Mouse (Mus musculus): ENCODE data around the gene Gimap7. TPM values are rescaled to one million over a fixed set of nuclear protein-coding genes. Genes with fewer than 3 reads are reported as not detected.
A peak's percentile ranks its signal among the peaks of the same experiment; 100 is the strongest.

Gimap7 gene
- polyA plus RNA-seq, 1 experiment from 2014 or later, result not detected

DNA sequence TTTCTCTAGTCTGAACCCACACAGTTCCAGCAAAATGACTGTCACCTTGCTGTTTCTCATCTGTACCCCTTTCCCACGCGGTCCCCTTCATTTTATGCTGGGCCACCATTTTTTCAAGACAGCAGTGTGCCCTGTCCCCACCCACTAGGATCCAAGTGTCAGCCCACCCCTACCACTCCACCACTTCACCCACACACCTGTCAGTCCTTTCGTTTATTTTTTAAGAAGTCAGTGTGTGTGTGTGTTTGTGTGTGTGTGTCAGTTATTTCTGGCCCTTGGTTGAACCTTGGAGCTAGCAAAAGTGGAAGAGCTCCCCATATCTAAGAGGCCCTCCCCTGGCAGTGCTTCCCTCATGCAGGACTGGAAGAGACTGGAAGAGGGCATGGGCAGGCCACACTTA, 50.5 kb downstream of the Gimap7 start:
- 90% methylated on average over 3 of the region's 3 CpGs for WGBS
- H3K27ac ChIP-seq (ENCODE audit: low read depth, low read length), result no peak overlapping the region
- H3K9me3 ChIP-seq (replicated peaks; ENCODE audit: control insufficient read depth, low read length), result no peaks in the 10 kb centered on the region
- no peaks in the 10 kb centered on the region for H3K27me3 ChIP-seq (replicated peaks; ENCODE audit: control insufficient read depth, insufficient read depth, low read length)
- DNase-seq (ENCODE audit: low spot score), result no peak
- no peaks in the 10 kb centered on the region for H3K4me1 ChIP-seq (ENCODE audit: control insufficient read depth, insufficient read depth, low read length)
- ATAC-seq, result no peak
- H3K9ac ChIP-seq (ENCODE audit: low read length), result no peak overlapping the region
- no peaks in the 10 kb centered on the region for H3K36me3 ChIP-seq (ENCODE audit: control insufficient read depth, insufficient read depth, low read length)
- no peak overlapping the region for H3K4me3 ChIP-seq (ENCODE audit: low read depth, low read length)
- no peak overlapping the region for H3K4me2 ChIP-seq (ENCODE audit: low read length)

DNA sequence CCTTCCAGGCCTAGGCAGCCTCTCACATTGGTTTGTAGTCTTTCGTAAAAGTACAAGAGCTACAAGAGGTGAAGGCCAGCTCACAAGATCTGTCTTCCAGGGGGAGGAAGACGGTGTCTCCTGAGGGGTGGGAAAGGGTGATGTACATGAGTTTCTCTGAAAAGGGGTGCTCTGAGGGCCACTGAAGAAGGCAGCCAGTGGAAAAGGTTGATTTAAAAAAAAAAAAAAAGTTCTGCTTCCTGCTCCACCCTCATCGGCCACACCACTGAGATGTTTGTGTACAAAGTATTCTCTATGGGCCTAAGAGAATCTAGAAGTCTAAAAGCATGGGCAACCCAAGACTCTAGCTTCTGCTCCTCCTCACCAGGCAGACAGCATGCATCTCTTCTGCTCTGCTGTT, 52.3 kb downstream of the Gimap7 start, which contains the start of gene Gimap3:
TSS of gene Gimap3 (minus strand) at position 156 of the 400 bp plus-strand sequence.
- Histone ChIP-seq H3K36me3 (ENCODE audit: control insufficient read depth, insufficient read depth, low read length) (no peaks in the 10 kb centered on the region), H3K4me1 (ENCODE audit: control insufficient read depth, insufficient read depth, low read length) (no peaks in the 10 kb centered on the region), H3K4me3 (ENCODE audit: low read depth, low read length) (no peak within 1 kb of the TSS), H3K27me3 (replicated peaks; ENCODE audit: control insufficient read depth, insufficient read depth, low read length) (no peaks in the 10 kb centered on the region), H3K27ac (ENCODE audit: low read depth, low read length) (no peak within 1 kb of the TSS), H3K9me3 (replicated peaks; ENCODE audit: control insufficient read depth, low read length) (no peaks in the 10 kb centered on the region), H3K9ac (ENCODE audit: low read length) (no peak within 1 kb of the TSS), H3K4me2 (ENCODE audit: low read length) (no peak within 1 kb of the TSS)
- WGBS, result 91% methylated on average over 3 of the region's 3 CpGs
- ATAC-seq, result no peak
- DNase-seq (ENCODE audit: low spot score), result no peak

DNA sequence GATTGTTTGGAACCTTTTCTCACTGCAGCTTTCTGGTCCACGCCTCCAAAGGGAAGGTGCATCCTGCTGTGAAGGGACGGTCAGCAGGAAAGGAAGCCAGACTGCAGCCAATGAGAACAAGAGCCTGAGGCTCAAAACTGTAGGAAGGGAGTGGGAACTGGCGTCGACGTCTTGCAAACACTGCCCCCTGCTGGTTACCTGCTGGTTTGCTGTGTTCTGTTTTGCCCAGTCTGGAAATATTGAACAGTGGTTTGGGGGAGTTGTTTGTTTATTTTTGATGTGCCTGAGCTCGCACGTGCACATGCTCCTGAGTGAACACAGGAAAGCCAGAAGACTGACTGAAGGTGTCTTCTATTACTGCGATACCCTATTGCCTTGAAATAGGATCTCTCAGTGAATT, 53.6 kb downstream of the Gimap7 start:
- no peaks in the 10 kb centered on the region for H3K36me3 ChIP-seq (ENCODE audit: control insufficient read depth, insufficient read depth, low read length)

More for the DNA sequence above, 53.6 kb downstream of the Gimap7 start:
- peak; percentile 80 for DNase-seq (ENCODE audit: low spot score)
- no peak overlapping the region for H3K27ac ChIP-seq (ENCODE audit: low read depth, low read length)
- H3K4me3 ChIP-seq (ENCODE audit: low read depth, low read length), result no peak overlapping the region
- H3K27me3 ChIP-seq (replicated peaks; ENCODE audit: control insufficient read depth, insufficient read depth, low read length), result no peaks in the 10 kb centered on the region
- H3K4me2 ChIP-seq (ENCODE audit: low read length), result no peak overlapping the region
- H3K4me1 ChIP-seq (ENCODE audit: control insufficient read depth, insufficient read depth, low read length), result no peaks in the 10 kb centered on the region
- H3K9ac ChIP-seq (ENCODE audit: low read length), result no peak overlapping the region
- ATAC-seq, result peak; percentile 58; the same call in 1 of the 2 replicates
- H3K9me3 ChIP-seq (replicated peaks; ENCODE audit: control insufficient read depth, low read length), result no peaks in the 10 kb centered on the region
- 11% methylated on average over 8 of the region's 8 CpGs for WGBS

Other genes starting within 250 kb of the Gimap7 start
- gene Atp6v0e2, start 181.0 kb upstream of the Gimap7 start, polyA plus RNA-seq (2014; fragmentation: Nextera tagmentation; extraction: Ambion mirVana), result 152 and 161 TPM in 2 replicates
- 10.7 and 10.9 TPM in 2 replicates for gene Lrrc61, start 163.8 kb upstream of the Gimap7 start, polyA plus RNA-seq (2014; fragmentation: Nextera tagmentation; extraction: Ambion mirVana)
- gene Rarres2, start 145.8 kb upstream of the Gimap7 start, polyA plus RNA-seq (2014; fragmentation: Nextera tagmentation; extraction: Ambion mirVana), result 4.0 and 5.3 TPM in 2 replicates
- not detected in 2 replicates for gene Gm45021, start 129.0 kb upstream of the Gimap7 start, polyA plus RNA-seq (2014; fragmentation: Nextera tagmentation; extraction: Ambion mirVana)
- gene Repin1, start 124.7 kb upstream of the Gimap7 start, polyA plus RNA-seq (2014; fragmentation: Nextera tagmentation; extraction: Ambion mirVana), result 27.3 and 34.3 TPM in 2 replicates
- not detected in 2 replicates for gene Gm44965, start 124.7 kb upstream of the Gimap7 start, polyA plus RNA-seq (2014; fragmentation: Nextera tagmentation; extraction: Ambion mirVana)
- 16.7 and 17.4 TPM in 2 replicates for gene Zfp775, start 116.6 kb upstream of the Gimap7 start, polyA plus RNA-seq (2014; fragmentation: Nextera tagmentation; extraction: Ambion mirVana)
- gene AI854703, start 91.9 kb upstream of the Gimap7 start, polyA plus RNA-seq (2014; fragmentation: Nextera tagmentation; extraction: Ambion mirVana), result 8.2 and 9.7 TPM in 2 replicates
- 0.15 and 0.17 TPM in 2 replicates for gene Gimap8, start 71.4 kb upstream of the Gimap7 start, polyA plus RNA-seq (2014; fragmentation: Nextera tagmentation; extraction: Ambion mirVana)
- 1.5 and 2.2 TPM in 2 replicates for gene Gimap9, start 42.5 kb upstream of the Gimap7 start, polyA plus RNA-seq (2014; fragmentation: Nextera tagmentation; extraction: Ambion mirVana)
- 1.2 and 1.9 TPM in 2 replicates for gene Gimap4, start 34.1 kb upstream of the Gimap7 start, polyA plus RNA-seq (2014; fragmentation: Nextera tagmentation; extraction: Ambion mirVana)
- 7.2 and 8.3 TPM in 2 replicates for gene Gimap6, start 10.4 kb upstream of the Gimap7 start, polyA plus RNA-seq (2014; fragmentation: Nextera tagmentation; extraction: Ambion mirVana)
- gene Gm28053, start within 50 bp of the Gimap7 start, polyA plus RNA-seq (2014; fragmentation: Nextera tagmentation; extraction: Ambion mirVana), result 0.84 TPM in 1 of 2 replicates, not detected in the other
- gene Gimap1, start 20.4 kb downstream of the Gimap7 start, polyA plus RNA-seq (2014; fragmentation: Nextera tagmentation; extraction: Ambion mirVana), result 4.1 and 4.5 TPM in 2 replicates
- gene Gimap5, start 27.6 kb downstream of the Gimap7 start, polyA plus RNA-seq (2014; fragmentation: Nextera tagmentation; extraction: Ambion mirVana), result 0.96 and 1.5 TPM in 2 replicates
- not detected in 2 replicates for gene Gimap3, start 52.2 kb downstream of the Gimap7 start, polyA plus RNA-seq (2014; fragmentation: Nextera tagmentation; extraction: Ambion mirVana)
- 18.8 and 23.8 TPM in 2 replicates for gene Tmem176a, start 122.3 kb downstream of the Gimap7 start, polyA plus RNA-seq (2014; fragmentation: Nextera tagmentation; extraction: Ambion mirVana)
- 108 and 131 TPM in 2 replicates for gene Tmem176b, start 122.9 kb downstream of the Gimap7 start, polyA plus RNA-seq (2014; fragmentation: Nextera tagmentation; extraction: Ambion mirVana)
- not detected in 2 replicates for gene Aoc1, start 154.3 kb downstream of the Gimap7 start, polyA plus RNA-seq (2014; fragmentation: Nextera tagmentation; extraction: Ambion mirVana)
- not detected in 2 replicates for gene 1600015I10Rik, start 211.3 kb downstream of the Gimap7 start, polyA plus RNA-seq (2014; fragmentation: Nextera tagmentation; extraction: Ambion mirVana)